Mouse (Mus musculus): ENCODE data around the gene Fgf11.

The Fgf11 gene

DNA sequence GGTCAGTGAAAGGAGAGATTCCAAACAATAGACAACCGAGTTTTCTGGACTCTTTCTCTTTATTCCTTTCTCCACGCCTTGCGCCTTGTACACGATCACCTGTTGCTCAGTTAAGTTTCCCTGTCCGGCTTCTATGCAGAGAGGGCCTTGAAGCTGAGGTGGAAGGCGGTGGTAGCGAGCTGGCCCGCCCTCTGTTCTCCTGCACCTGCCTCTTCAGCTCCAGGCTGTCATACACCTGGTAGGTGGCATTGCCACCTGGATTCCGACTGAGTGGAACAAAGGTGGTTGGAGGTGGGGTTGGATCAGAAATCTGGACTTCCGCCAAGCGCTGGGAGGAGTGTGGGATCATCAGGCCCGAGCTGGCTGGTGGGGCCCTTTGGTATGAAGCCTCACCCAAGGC is 14.9 kb upstream of the Fgf11 start:
- DNase-seq (ENCODE audit: low spot score): no peak

DNA sequence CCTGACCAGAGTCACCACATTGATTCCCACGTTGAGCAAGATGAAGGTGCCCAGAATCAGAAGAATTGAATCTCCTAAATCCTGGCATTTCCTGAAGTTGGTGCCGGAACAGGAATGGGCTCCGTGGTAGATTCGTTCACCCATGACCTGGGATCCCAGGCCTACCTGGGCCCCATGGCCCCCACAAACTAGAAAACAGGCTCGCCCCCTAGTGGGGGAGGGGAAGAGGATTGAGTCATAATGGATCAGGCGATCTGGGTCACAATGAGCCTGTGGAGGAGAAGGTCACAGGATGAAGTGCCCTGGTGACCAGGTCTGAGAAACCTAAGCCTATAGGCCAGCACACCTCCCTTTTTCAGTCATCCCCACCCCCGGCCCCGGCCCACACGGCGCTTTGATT is 13.5 kb upstream of the Fgf11 start, which contains the start of gene Gm39566:
TSS of gene Gm39566 (minus strand) at position 144 of the 400 bp plus-strand sequence.
- DNase-seq (ENCODE audit: low spot score): no peak

DNA sequence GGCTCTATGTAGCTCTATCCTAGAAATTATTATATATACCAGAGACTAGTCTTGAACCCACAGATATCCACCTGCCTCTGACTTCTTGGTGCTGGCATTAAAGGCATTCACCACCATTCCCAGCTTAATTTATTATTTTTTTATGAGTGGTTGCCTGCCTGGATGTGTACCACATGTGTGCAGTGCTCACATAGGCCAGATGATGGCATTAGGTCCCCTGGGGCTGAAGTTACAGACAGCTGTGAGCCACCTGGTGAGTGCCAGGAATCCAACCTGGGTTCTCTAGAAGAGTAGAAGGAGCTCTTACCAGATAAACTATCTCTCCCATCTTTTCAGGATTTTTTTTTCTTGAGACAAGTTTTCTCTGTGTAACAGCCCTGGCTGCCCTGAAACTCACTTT is 8.6 kb upstream of the Fgf11 start:
- no peak for DNase-seq (ENCODE audit: low spot score)

DNA sequence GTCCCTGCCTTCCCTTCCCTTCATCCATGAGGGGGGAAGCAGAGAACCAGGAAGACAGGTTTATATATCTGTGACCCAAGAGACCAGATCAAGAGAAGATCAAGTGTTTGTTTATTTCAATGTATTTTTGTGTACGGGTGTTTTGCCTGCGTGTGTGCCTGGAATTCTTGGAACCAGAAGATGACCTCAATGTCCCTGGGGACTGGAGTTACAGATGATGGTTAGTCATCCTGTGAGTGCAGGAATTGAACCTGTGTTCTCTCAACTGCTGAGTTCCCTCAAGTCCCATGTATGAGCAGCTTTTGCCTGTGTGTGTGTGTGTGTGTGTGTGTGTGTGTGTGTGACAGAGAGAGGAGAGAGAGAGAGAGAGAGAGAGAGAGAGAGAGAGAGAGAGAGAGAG is 6.0 kb upstream of the Fgf11 start:
- no peak for DNase-seq (ENCODE audit: low spot score)

DNA sequence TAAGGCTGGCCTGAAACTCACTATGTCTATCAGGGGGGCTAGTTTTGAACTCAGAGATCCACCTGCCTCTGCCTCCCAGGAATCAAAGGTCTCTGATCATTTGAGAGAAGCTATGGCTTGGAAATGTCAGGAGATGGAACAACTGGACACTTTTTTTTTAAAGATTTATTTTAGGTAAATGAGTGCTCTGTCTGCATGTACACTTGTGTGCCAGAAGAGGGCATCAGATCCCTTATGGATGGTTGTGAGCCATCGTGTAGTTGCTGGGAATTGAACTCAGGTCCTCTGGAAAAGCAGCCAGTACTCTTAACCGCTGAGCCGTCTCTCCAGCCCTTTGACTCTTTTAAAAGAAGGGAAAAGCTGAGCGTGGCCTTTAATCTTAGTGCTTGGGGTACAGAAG is 4.7 kb upstream of the Fgf11 start:
- no peak for DNase-seq (ENCODE audit: low spot score)

DNA sequence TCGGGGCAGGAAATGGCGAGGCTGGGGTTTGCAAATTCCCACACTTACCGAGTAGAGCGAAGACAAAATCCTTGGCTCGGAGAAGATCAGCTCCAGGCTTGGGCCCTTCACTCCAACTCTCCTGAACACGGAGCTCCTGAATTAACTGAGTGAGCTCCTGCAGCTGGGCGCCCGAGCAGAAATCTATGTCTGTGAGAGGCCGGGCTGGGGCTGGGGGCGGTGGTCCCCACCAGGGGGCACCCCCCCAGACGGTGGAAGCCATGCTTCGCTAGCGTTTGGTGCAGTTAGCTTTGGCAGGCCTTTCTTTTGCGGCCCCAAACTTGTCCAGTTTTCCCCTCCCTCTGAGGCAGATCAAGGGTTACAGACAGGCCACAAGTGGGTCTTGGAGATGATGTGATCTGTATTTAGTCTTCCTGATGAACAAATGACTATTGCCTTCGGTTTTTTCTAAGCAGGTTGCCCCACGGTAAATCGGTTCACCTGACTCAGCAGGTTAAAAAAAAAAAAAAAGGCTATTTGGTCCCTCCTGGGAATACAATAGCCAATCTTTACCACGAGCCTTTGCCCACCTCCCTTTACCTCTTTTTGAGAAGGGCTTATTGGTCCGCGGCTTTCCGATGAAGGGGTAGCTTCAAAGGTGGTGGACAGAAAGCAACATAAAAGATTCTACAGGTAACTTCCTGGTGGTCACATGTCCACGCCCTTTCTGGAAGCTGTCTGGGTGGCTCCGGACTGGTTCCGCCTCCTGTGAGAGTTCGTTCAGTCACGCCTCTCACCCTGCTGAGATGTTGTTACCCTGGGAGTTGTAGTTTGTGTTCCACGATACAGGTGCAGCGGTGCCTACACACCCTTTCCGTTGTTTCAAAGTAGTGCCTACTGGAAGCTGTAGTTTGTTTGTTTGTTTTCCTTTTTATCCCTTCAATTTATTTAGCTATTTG is 3.6 kb upstream of the Fgf11 start, which contains the start of gene Tmem102:
TSS of gene Tmem102 (minus strand) at position 653 of the 938 bp plus-strand sequence.
- no peak for DNase-seq (ENCODE audit: low spot score)

DNA sequence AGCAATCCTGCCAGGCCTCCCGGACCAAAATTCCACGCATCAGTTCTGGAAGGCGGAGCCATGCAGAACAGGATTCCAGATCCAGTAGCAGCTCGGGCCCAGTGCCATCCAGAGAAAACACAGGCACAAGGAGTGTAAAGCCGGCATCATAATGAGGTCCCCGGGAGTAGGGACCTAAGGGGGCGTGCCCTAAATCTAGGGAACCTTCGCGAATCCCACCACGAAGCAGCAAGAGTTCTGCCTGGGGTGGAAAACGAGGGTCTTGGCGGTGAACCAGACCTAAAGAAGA is 2.9 kb upstream of the Fgf11 start:
- no peak for DNase-seq (ENCODE audit: low spot score)

DNA sequence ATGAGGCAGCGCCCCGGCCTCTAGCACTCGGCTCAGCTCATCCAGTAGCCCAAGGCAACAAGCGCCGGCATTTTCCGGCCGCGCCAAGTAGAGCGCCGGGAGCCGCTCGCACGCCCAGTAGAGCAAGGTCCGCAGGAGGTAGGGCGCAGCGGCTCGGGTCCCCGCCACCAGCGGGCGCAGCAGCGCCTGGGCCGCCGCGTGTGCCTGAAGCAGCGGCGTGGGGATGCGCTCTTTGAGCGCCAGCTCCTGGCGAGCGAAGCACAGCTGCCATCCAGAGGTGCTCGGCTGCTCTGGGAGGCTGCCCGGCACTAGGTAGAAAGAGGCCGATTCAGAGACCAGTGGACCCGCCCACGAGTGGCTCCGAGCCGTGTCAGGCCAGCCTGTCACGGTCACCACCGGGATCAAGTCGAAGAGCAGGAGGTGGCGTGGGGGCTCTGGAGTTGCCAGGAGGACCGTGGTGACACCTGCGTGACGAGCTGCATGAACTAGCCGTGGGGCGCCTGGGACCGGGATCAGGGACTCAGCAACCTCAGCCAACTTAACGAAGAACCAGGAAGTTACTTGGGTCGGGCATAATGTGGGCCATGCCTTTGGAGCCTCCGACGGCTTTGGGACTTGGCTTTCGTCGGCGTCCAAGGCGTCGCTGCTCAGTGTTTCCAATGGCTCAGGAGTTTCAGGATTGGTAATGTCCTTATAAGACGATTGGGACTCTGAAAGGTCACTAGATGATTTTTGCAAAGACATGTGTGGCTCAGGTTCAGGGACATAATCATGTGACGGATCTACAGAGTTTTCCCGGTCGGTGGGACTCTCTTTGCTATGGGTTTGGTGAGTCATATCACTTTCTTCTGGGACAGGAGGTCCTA is 2.4 kb upstream of the Fgf11 start:
- peak; percentile 60 for DNase-seq (ENCODE audit: low spot score)

DNA sequence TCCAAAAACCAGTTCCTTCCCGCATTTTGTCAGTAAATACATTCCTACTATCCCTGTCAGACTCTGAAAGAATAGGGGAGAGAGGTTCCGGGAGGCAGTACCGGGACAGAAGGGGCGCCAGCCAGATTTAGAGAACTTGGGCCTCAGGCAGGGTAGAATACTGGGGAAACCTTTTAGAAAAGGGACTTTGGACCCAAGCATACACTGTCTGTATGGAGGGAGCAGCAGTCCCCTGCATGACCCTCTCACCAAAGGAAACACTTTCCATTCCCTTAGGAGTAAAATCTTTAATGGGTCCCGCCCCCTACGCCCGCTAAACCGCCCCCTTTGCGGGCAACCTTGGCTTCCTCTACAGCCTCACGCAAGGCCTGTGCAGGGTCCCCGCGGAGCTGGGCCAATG is 1.7 kb upstream of the Fgf11 start:
- DNase-seq (ENCODE audit: low spot score): no peak

DNA sequence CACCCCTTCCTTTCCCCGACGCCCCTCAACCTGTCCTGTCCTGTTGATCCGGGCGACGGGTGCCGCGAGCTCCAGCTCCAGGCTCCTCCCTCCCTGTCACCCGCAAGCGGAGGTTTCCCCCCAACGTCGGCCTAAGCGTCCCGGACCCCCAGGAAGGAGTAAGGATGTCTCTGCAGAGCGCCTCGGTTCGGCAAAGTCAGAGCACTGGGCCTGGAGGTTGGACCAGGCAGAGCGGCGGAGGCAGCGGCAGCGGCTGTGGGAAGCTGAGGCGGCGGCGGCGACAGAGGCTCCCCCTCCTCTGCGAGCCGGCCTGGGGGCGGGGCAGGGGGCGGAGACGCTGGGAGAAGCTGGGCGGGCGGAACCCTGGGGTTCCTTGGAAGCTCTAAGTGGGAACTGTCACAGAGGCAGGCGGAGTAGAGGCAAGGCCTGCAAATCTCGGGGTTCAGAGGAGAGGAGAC is 1.0 kb upstream of the Fgf11 start:
- peak; percentile 76 for DNase-seq (ENCODE audit: low spot score)

DNA sequence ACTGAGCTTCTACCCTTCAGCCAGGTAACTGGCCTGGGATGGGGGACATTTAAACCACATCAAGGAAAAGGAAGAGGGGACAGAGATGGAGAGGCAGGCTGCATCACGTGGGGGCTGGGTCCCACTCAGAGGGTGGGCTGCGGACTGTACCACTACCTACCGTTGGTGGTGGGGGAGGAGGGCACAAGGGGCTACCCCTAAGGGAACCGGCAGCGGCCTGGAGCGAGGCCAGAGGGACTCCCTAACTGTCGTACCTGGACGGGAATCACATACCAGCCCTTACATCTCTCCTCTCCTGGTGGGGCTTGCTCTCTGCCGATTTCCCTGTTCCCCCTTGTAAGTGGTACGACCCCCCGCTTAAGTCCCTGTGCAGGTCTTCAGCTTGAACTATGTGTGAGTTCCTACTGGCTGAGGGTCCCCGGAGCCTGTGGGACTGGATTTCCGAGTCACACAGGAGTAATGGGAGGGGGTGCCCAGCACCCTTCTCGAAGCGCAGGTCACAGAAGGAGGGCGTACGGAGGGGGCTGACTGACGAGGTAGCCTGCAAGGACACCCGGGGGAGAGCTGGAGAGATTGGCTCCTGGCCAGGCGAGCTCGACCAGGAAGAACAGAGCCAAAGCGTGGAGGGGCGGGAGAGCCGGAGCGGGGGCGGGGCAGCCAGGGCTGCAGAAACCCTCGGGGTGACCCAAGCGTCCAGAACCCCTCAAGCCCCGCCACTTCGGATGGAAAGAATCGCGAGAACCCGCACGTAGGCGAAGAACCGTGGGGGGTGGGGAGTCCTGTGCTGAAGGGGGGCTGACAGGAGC is 1.1 kb downstream of the Fgf11 start:
- peak; percentile 47 for DNase-seq (ENCODE audit: low spot score)

DNA sequence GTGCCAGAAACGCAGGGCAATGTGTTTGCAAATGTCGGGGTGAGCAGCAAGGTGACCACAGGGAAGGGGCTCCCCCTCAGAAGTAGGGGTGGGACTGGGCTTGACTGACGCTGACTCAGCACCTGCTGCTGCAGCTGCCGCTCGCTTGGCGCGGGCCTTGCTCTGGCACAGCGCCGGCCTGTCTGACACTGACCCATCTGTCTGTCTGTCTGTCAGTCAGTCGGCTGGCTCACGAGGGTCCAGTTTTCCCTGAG is 1.6 kb downstream of the Fgf11 start:
- DNase-seq (ENCODE audit: low spot score): no peak

DNA sequence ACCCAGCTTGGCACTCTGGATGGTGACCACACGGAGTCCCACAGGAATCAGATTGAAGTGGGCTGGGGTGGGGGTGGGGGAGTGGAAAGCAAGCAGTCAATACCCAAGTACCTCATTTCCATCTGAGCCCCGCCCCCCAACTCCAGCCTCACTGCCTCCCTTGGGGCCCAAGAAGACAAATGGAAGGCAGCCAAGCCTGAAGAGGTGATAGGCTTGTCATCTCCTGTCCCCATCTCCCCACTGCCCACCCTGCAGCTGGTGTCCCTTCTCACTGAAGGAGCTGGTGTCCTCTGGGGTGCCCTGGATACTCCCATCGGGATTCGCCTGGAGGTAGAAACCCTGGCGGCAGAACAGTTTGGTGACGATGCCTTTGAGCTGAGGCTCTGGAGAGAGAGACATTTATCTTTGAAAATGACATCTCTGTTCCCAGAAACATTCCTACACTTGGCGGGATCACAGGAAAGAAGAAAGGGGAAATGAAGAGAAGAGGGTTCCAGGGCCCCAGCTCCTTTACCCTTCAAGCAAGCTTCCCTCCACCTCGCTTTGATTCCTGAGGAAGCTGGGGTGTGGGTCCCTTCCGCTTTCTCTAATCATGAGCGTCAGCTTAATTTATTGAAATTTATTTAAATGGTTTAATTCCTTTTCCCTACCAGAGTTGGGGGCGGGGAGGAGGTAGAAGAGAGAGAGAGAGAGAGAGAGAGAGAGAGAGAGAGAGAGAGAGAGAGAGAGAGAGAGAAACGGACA is 2.1 kb downstream of the Fgf11 start:
- DNase-seq (ENCODE audit: low spot score): no peak

DNA sequence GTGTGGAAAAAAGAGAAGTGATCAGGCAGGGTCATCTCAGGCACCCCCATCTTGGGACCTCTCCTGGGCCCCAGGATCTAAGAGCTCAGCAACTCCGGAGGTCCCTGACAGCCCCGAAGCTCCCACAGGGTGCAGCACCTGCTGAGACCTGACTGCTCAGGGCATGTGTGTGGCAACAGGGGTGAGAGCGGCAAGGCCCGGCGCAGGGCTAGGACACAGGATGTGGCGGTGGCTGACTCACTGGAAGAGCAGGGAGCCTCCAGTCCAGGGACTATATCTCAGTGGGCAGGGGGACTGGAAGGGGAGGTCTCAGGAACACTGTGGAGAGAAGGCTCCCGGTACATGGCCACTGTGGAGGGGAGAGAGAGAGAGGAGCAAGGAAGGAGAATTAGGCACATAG is 3.7 kb downstream of the Fgf11 start:
- no peak for DNase-seq (ENCODE audit: low spot score)

DNA sequence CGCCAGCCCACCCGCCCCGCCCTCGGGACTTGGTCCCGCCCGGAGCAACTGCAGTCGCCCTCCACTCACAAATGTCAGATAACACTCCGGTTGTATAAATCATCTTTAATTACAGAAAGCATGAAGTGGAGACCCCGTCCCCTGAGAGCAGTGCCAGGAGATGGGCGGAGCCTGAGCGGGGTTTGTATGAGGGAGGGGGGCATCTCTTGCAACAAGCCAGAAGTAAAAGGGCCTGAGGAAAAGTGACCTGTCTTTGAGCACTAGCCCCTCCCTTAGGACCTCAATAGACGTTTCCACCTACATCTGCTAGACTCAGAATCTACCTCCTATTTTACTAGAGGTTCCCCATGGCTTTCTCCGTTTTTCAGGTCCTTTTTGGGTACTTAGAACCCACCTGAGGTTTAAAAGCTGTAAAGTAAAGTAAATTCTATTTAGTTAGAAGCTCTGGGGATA is 5.6 kb downstream of the Fgf11 start:
- no peak for DNase-seq (ENCODE audit: low spot score)

DNA sequence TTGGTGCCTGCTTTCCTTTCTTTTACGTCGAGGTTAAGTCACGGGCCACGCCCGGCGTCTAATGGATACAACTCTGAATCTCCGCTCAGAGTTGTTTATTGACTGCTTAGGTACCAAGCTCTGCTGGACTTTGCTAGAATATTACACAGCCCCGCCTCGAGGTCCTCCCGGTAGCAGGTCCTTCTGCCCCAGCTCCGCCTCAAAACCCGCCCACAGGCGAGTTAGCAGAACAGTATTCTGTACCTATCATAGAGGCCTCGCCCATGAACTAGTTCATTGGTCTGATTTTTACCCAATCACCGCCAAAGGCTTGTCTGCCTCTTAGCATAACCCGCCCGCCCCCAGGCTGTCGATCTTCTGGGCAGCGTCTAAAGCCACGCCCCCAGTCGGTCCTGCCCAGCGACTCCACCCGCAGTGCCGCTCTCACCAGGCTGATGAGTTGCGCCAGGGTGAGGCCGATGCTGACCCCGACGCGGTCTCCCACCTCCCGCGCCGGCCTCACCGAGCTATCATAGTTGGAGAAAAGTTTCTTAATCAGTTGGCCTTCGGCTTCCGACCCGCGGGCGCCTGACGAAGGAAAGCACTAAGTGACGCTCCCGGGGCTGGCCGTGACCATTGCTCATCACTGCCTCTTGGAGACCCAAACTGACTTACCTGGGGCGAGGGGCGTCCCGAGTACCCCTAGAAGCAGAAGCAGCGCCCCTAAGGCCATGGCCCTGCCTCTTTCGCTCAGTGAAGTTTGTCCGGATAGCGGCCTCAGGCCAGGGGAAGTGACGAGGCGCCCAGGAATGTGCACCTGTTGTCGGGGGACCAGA is 6.3 kb downstream of the Fgf11 start, which contains the start of gene Chrnb1:
TSS of gene Chrnb1 (minus strand) at position 776 of the 815 bp plus-strand sequence.
- DNase-seq (ENCODE audit: low spot score): peak; percentile 93

DNA sequence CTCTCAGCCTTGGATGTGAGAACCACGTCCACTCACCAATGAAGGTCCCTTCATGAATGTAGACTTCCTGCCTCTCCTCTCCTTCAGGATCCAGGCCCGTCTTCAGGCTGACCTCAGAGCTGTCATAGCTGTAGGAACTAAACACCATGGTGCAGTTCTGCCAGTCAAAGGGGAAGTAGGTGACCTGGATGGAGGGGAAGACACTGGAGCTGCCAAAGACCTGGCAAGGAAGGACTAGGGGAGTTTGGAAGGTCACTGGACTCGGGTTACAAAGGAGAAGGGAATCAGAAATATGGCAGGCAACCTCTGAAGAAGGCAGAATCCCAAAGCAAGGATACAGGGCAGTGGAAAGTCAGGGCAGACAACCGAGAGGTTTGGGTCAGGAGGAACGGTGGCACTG is 8.2 kb downstream of the Fgf11 start:
- DNase-seq (ENCODE audit: low spot score): no peak

DNA sequence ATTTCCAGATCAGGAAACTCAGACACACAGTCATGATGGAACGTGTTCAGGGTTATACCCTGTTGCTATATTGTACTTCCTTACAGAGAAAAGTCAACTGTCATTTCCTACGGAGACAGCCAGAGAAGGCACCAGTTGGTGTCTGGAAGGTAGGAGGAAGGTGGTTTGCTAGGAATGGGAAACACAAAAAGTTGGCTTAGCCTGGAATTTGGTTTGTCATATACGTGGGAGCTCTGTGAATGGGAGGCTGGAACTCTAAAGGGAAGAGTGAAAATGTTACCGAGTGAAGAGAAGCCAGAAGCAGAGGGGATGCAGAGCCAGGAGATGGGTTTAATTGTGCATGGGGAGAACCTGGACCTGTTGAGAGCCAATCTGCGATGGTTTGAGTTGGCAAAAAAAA is 10.2 kb downstream of the Fgf11 start:
- DNase-seq (ENCODE audit: low spot score): no peak

DNA sequence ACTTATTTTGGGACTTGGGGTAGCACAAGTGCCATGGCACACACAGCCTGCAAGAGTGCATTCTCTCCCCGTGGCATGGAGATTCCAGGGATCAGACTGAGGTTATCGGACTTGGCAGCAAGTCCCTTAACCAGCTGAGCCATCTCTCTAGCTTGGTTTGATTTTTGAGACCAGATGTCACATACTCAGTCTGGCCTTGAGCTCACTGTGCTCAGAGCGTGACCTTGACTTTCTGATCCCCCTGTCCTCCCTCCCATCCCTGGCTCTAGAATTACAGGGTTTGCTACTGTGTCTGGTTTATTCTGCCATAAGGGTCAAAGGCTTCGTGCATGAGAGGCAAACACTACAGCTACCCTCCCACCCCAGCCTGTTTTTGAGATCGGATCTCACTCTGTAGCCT is 12.2 kb downstream of the Fgf11 start:
- no peak for DNase-seq (ENCODE audit: low spot score)

DNA sequence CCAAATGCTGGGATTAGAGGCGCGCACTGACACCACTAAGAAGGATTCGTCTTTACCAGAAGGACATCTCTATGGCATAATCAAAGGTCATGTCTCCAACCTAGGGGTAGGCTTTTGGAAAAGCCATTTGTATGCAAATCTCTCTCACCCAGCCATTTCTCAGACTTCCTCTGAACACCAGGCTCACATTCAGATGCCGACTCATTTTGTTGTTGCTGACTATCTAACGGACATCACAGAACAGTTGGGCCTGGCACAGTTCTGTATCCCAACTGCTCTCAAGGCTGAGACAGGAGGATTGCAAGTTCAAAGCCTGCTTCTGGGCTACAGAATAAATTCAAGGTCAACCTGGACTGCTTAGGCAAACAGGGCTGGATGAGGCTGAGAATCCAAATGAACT is 14.4 kb downstream of the Fgf11 start:
- no peak for DNase-seq (ENCODE audit: low spot score)

DNA sequence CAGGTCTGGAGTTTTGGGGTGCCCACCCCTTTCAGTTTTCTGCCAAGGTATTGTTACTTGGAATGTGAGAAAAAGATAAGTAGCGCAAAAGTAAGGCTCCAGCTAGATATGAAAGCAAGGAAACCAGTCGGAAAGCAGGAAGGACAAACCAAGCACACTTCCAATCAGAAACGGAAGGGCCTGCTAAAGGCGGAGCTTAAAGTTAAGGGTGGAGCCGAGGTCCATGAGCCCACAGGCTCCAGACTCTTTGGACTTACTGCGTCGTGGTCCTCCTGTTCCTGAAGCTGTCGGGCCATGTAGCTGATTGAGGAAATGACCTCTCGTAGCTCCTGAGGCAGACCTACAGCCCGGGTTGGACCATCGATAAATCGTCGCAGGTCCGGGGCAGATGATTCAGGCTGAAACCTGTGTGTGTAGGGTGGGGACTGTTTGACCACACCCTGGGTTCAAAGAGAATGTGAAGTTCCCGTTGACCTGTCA is 16.8 kb downstream of the Fgf11 start:
- no peak for DNase-seq (ENCODE audit: low spot score)
